Mouse (Mus musculus): ENCODE results near the gene Prss38.

DNA sequence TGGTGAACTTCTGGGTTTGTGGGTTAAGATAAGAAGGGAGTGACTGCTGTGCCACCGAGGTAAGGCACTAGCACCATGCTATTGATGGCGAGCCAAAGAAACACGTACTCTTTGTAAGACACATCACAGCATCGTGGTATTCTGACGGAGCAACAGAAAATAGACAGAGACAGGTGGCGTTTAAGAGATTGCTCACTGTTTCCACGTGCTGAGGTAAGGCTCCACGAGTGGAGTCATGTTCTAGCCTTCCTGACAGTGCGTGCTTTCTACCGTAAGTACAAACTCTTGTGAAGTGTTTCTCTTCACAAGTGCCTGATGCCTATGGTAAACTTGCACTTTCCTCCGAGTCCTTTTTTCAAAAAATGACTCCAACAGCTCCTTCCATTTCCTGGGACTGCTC is 5.6 kb downstream of the Prss38 start:
- TF ChIP-seq CTCF (IDR thresholded peaks at IDR 0.05; ENCODE audit: low read depth, low read length), result no peak
- TF ChIP-seq POLR2A (IDR thresholded peaks at IDR 0.05; ENCODE audit: extremely low read depth, insufficient read depth, low read length), result no peak

Measured in liver, adult 2 months (tissue).